Mouse (Mus musculus): ENCODE measurements at regions not wholly inside any gene's neighbourhood (a gene's known extent, or its start where the extent isn't known, plus 50 kb on each side); places are given as distances from the start of the nearest gene placed in this dataset.

DNA sequence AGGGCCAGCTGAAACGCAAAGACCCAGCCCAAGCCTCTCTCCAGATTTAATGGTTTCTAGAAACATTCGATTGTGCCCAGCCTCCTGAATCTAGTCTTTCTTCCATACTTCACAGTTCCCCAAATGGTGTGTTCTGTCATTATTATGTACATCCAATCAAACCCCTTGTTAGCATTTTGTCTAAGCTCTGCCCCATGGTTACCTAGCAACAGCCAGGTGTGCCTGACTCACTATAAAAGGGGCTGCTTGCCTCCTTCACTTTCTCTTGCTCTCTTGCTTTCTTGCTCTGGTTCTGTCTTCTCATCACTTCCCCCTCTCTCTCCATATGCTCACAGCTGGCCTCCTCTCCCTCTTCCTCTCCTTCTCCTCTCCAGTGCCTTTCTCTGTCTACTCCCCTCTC is 217.8 kb downstream of the Phlda1 start:
- H3K4me3 ChIP-seq: no peak overlapping the region
- no peak for TF ChIP-seq CTCF (IDR thresholded peaks at IDR 0.05)
- H3K27ac ChIP-seq: no peak overlapping the region
- intact Hi-C loops (cut with DNase I): no loop called here
- no peak for DNase-seq

DNA sequence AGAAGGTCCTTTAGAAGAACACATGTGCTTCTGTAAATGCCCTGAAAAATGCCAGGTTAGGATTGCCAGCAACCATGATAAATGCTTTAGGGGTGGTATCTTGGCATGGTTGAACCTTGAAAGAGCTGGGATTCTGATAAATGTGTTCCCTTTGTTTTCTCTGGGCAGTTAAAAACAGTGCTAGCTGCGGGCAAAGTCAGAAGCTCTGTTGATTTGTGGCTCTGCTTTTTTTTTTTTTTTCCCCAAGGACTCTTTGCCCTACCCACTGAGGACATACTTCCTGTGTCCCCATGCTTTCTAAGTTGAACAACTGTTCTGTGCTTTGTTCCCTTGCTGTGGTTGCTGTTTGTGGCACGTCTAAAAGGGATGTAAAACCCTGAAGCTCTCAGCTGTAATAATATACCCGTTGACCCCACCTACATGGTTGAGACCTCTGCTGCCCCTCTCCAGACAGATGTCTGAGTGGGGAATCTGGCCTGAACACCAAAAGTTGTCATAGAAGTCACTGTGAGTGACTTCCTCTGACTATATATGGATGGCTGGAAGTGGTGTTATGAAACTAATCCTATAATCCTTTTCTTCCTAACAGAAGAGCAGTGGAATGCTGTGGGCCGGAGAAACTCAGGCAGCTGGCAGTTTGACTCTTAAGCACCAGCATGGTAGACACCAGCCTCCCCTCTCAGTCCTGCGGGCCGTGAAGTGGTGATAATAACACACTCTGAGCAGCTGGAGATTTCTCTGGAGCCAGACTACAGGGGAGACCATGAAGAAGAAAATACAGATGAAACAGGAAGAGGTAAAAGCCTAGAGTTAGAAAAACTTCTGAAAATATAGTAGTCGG is 218.7 kb downstream of the Phlda1 start:
- Histone ChIP-seq H3K27ac (no peak overlapping the region), H3K4me3 (no peak overlapping the region)
- DNase-seq: no peak
- no peak for TF ChIP-seq CTCF (IDR thresholded peaks at IDR 0.05)
- intact Hi-C loops (cut with DNase I): no loop called here

DNA sequence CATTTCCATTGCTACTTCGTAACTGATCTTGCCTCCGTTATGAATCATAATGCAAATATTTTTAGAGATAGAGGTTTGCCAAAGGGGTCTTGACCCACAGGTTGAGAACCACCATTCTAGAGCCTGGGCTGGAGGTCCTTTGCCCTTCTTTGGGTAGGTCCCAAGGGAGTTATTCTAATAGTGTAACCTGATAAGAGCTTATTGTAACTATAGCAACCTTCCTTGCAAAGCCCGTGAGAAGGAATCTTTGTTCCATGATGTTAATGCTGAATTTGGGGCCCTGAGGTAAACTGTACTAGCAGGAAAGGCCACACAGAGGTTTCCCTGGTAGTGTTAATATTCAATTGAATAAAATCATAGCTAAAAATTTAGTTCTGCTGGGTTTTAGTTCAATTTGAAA is 229.9 kb downstream of the Phlda1 start:
- Histone ChIP-seq H3K27ac (no peak overlapping the region), H3K4me3 (no peak overlapping the region)
- no peak for DNase-seq
- intact Hi-C loops (cut with DNase I): no loop called here
- TF ChIP-seq CTCF (IDR thresholded peaks at IDR 0.05): no peak

DNA sequence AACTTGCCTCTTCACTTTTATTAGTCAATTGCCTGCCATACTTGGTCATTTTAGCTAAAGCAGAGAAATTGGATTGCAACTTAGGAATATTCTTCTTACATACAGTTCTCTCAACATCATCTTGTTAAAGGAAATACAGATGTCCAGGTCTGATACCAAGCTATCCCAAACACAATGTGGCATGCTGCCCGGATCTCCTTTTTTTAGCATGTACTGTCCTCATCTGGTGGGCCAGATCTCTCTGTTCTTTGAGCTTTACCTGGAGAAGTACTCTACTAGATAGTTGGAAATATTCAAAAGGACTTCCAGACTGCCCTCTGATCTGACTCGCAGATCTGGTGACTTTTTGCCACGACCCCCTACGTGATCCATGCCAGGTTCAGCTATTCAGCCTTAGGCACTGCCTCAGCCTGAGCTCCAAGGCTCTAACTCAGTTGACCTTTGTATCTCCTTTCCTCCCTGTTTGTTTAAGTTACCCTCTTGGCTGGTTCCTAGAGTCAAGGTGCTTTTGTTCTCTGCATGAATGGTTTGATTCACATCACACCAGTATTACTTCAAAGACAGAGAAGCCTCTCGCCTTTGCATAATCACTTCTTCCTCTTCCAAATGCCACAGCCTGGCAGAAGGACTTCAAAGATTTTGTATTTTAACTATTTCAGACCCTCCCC is 232.9 kb upstream of the Krr1 start:
- intact Hi-C loops (cut with DNase I): no loop called here
- Histone ChIP-seq H3K27ac (no peak overlapping the region), H3K4me3 (no peak overlapping the region)
- DNase-seq: no peak
- TF ChIP-seq CTCF (IDR thresholded peaks at IDR 0.05): no peak

DNA sequence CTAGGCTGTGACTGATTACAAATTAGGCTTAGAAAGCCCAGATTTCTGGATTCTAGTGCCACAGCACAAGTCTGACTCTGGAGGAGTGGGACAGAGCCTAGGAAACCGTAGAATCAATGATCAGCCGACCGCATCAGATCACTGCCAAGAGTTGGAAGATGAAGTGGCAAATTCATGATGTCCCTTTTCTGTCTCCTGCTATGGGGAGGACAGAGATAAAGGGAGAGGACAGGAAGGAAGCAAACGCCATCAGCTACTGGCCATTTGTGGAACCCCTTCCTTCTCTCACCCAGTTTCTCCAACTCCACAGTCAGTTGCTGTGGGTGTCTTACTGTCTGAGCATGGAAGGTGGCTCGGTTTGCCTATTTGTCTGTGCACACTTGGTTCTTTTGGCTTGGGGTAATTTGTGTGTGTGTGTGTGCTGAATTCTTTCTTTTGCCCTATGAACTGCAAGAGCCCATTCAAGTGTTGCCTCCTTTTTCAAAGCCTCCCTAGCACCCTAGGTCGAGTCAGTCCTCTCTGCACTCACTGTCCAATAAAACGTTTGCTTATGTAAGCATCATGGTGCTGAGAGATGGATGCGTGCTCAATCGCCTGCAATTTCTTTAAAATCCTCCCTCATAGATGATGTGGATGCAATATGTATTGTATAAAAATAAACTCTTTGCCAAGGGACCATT is 231.7 kb upstream of the Krr1 start:
- Histone ChIP-seq H3K4me3 (no peak overlapping the region), H3K27ac (no peak overlapping the region)
- no peak for TF ChIP-seq CTCF (IDR thresholded peaks at IDR 0.05)

DNA sequence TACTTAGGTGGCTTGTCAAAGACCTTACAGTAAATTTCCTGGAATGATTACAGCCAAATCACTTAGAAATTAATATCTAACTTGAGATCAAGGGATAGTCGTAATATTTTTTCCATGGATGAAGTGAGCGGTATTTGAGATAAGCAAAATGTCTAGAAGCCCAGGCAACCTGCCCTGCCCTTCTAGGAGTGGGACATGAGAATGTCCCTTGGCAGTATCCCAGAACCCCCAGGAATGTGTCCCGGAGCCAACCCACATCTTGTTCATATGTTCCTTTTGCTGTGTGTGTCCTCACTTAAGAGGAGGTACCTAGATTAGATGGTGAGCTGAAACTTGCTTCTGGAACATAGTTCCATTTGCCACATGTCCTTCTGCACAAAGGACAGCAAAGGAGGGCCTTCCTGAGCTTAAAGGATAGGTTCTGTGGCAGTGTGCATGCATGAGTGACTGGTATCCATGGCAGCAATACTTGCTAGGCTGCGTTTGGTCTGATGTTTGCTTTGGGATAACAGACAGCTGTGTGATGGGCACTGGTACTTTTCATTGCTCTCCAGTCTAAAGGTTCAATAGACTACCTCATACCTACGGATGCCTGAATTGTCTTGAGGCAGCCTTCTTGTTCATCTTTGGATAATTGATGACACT is 231.0 kb upstream of the Krr1 start:
- no peak overlapping the region for H3K4me3 ChIP-seq
- no peak for TF ChIP-seq CTCF (IDR thresholded peaks at IDR 0.05)
- DNase-seq: no peak
- H3K27ac ChIP-seq: no peak overlapping the region
- intact Hi-C loops (cut with DNase I): no loop called here

More for the DNA sequence above, 231.7 kb upstream of the Krr1 start:
- intact Hi-C loops (cut with DNase I): no loop called here
- no peak for DNase-seq

DNA sequence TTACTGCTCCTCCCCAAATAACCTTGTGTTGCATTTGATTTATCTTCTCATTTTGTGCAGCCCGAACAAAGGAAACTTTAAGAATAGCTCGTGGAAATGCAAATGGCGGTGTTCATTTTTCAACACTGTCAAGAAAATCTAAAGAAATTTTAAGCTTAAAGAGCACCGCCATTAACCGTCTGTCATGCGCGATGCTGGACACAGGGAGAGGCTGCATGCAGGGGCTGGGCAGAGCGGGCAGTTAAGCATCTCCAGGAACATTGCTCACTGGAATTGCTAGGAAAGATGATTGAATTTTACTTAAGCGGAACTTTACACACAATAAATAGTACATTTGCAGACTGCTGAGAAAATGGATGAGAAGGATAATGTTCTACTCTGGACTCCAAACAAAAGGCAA is 229.2 kb upstream of the Krr1 start:
- no peak for DNase-seq
- TF ChIP-seq CTCF (IDR thresholded peaks at IDR 0.05): no peak

DNA sequence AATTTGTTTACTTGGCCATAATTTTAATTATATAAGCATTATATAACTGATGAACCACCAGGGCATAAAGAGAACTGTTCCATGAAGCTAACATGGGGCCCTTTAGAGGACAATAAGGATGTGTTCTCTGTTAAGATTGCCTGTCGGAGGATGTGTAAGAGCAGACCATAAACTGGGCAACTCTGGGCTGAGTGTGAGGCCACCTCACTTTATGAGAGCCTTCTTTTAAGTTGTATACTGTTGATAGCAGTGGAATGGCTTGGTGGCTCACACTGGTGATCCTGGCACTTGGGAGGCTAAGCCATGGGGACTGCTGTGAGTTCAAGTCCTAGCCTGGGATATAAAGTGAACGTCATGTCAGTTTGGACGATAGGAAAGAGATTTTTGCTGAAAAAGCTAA is 227.3 kb upstream of the Krr1 start:
- H3K4me3 ChIP-seq: no peak overlapping the region
- H3K27ac ChIP-seq: no peak overlapping the region
- TF ChIP-seq CTCF (IDR thresholded peaks at IDR 0.05): no peak
- no peak for DNase-seq
- intact Hi-C loops (cut with DNase I): no loop called here

More for the DNA sequence above, 229.2 kb upstream of the Krr1 start:
- intact Hi-C loops (cut with DNase I): no loop called here
- H3K4me3 ChIP-seq: no peak overlapping the region
- H3K27ac ChIP-seq: no peak overlapping the region

DNA sequence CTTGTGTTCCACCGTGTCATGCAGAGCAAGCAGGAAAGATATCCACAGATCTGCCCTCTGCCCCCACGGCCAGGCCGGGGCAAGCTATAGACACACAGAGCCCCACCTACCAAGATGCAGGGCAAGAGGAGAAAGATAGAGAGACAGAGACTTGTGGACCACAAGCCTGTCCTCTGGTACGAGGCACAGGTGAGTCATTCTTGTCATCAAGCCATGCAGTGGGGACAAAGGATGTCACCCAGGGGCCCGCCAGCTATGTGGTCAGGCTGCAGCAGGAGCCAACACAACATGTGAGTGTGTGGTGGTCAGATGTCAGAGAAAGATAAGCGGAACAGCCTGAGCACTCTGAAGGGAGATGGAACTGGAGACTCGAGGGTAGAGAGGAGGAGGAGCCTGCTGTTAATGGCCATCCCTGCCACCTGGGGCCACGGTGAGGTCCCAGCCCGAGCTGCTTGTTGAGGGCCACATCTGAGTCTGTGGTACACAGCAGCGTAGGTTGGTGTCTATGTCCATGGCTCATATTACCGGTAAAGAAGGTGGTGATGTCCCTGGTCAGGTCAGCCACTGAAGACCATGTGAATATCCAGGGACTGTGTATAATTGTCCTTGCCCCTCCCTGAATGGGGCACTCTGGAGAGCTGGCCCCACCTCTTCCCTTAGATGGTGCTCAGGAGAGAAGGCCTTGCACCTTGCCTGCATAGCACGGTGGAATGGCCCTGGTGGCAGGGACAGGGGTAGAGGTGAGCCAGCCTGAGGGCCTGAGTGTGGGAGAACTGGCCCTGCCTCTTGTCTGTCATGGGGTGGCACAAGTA is 226.2 kb upstream of the Krr1 start:
- no peak overlapping the region for H3K27ac ChIP-seq
- no peak for TF ChIP-seq CTCF (IDR thresholded peaks at IDR 0.05)
- no peak overlapping the region for H3K4me3 ChIP-seq
- intact Hi-C loops (cut with DNase I): no loop called here
- DNase-seq: no peak

DNA sequence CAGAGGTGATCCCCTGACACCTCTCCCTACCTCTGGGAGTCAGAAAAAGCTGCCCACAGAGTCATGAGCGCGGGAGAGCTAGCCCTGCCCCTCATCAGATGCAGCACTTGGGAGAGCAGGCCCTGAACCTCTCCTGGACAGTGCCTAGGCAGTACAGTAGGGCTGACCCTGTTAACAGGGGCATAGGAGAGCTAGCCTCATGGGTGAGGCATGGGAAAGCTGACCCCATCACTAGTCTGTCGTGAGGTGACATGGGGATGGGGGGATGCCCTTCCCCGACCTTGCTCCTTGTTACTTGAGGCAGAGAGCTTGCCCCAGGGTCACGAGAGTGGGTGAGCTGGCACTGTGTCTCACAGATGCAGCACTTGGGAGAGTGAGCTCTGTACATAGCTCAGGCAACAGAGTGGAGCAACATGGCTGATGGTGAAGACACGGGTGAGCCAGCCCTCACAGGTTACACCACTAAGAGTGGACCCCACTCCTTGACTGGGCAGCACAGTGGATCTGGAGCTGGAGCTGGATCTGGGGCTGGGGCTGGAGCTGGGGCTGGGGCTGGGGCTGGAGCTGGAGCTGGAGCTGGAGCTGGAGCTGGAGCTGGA is 225.5 kb upstream of the Krr1 start:
- intact Hi-C loops (cut with DNase I): no loop called here

DNA sequence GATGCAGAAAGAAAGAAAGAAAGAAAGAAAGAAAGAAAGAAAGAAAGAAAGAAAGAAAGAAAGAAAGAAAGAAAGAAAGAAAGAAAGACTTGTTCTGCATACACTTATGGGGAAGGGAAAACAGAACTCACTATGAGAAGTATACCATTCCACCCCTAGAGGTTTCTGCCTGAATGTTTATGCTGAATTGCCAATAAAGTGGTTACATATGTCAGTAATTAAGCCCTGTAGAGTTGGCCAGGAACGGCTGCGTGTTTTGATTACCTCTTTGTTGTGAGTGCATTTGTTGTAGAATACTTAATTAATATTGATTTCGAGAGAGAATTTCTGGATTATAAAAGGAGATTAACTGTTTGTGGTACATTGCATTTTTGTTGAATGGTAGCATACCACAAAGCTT is 224.0 kb upstream of the Krr1 start:
- Histone ChIP-seq H3K4me3 (no peak overlapping the region), H3K27ac (no peak overlapping the region)
- no peak for DNase-seq
- intact Hi-C loops (cut with DNase I): no loop called here
- TF ChIP-seq CTCF (IDR thresholded peaks at IDR 0.05): no peak

More for the DNA sequence above, 225.5 kb upstream of the Krr1 start:
- Histone ChIP-seq H3K4me3 (no peak overlapping the region), H3K27ac (no peak overlapping the region)
- no peak for TF ChIP-seq CTCF (IDR thresholded peaks at IDR 0.05)
- no peak for DNase-seq

DNA sequence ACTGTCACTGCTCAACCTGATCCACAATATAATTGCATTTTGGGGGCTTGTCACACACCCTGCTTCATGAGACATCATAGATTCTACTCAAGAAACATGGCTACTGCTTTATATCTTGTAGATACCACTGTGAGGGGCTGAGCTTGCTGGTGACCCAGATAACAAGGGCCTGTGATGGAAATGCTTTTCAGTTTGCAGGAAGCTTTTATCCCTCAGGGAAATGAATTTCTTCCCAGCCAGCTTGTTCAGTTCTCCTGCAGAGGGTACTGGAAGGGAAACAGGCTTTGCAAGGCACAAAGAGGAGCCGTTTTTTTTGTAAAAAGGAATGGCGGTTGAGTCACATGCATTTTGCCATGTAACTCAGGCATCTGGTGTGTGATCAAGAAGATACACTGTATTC is 218.8 kb upstream of the Krr1 start:
- intact Hi-C loops (cut with DNase I): no loop called here
- Histone ChIP-seq H3K27ac (no peak overlapping the region), H3K4me3 (no peak overlapping the region)
- no peak for TF ChIP-seq CTCF (IDR thresholded peaks at IDR 0.05)
- no peak for DNase-seq

Measured in gastrocnemius, adult 2 months (tissue).